Mouse (Mus musculus) CH12.LX (cell line): Measurements from ENCODE around the gene Hilpda.

Source experiments
- CTCF ChIP-seq, 2 experiments: IDR thresholded peaks in 1 of 2; conservative IDR thresholded peaks in 1 of 2; 2 replicates each; pipeline ENCODE4 v1.5.1; 2011 to 2012; ENCODE audit warnings: low read depth in 2 of 2, low read length in 2 of 2, improper control_type of control experiment in 1 of 2, inconsistent platforms in 1 of 2, mild to moderate bottlenecking in 1 of 2, moderate library complexity in 1 of 2
- EP300 ChIP-seq: IDR thresholded peaks from 2 replicates; pipeline ENCODE4 v1.6.1; 2011; ENCODE audit warnings: low read length, improper control_type of control experiment
- GABPA ChIP-seq: IDR thresholded peaks from 2 replicates; pipeline ENCODE4 v1.6.1; 2012; ENCODE audit warnings: low read depth, low read length, improper control_type of control experiment, inconsistent platforms; ENCODE audit not compliant: insufficient replicate concordance
- MAFK ChIP-seq: IDR thresholded peaks from 2 replicates; pipeline ENCODE4 v1.6.1; 2011; ENCODE audit warnings: low read length, improper control_type of control experiment; ENCODE audit not compliant: insufficient replicate concordance
- MAX ChIP-seq: IDR thresholded peaks from 2 replicates; pipeline ENCODE4 v1.6.1; 2011; ENCODE audit warnings: low read length, improper control_type of control experiment
- MXI1 ChIP-seq: IDR thresholded peaks from 2 replicates; pipeline ENCODE4 v1.6.1; 2011; ENCODE audit warnings: mild to moderate bottlenecking, low read depth, low read length, improper control_type of control experiment
- PAX5 ChIP-seq: IDR thresholded peaks from 2 replicates; pipeline ENCODE4 v1.6.1; 2012; ENCODE audit warnings: low read length, inconsistent platforms, mixed read lengths
- SIN3A ChIP-seq: IDR thresholded peaks from 2 replicates; pipeline ENCODE4 v1.6.1; 2012; ENCODE audit warnings: low read length, improper control_type of control experiment, inconsistent platforms
- USF1 ChIP-seq: IDR thresholded peaks from 2 replicates; pipeline ENCODE4 v1.6.1; 2014; ENCODE audit warnings: low read depth, mild to moderate bottlenecking, inconsistent platforms, low read length, improper control_type of control experiment
- USF2 ChIP-seq: conservative IDR thresholded peaks from 2 replicates; pipeline ENCODE4 v1.6.1; 2011; ENCODE audit warnings: low read depth, low read length, improper control_type of control experiment
- ZC3H11A ChIP-seq: IDR thresholded peaks from 2 replicates; pipeline ENCODE4 v1.6.1; 2012; ENCODE audit warnings: low read depth, mild to moderate bottlenecking, inconsistent platforms, low read length, improper control_type of control experiment

- no peak for TF ChIP-seq CTCF (conservative IDR thresholded peaks at IDR 0.05 in 1 of 2, IDR thresholded peaks at IDR 0.05 in 1 of 2; ENCODE audit: low read depth in 2 of 2, low read length in 2 of 2)
- TF ChIP-seq MAX = no peak
- TF ChIP-seq EP300 = no peak
- TF ChIP-seq ZC3H11A = no peak
- TF ChIP-seq SIN3A = no peak
- TF ChIP-seq MAFK = no peak
- TF ChIP-seq USF1 = no peak
- no peak for TF ChIP-seq MXI1
- no peak for TF ChIP-seq USF2
- no peak for TF ChIP-seq PAX5
- no peak for TF ChIP-seq GABPA
These were observed 49.3 kb downstream of the Hilpda start for GRCm38 (mm10) chr6:29321586-29321985.
